Mouse (Mus musculus) embryo, embryonic 11.5 days (tissue): ENCODE results near the gene Ndufb7.
"Not testable (repeated sequence)": the region's sequence is repeated elsewhere in the genome, so short reads cannot be mapped to it uniquely, and the experiment has no call there.

ENCODE experiments used
- DNase-seq: peaks from one replicate; pipeline ENCODE4 v3.0.0-alpha.2; 2012; ENCODE audit warnings: low read depth, low spot score

Ndufb7 gene

DNA sequence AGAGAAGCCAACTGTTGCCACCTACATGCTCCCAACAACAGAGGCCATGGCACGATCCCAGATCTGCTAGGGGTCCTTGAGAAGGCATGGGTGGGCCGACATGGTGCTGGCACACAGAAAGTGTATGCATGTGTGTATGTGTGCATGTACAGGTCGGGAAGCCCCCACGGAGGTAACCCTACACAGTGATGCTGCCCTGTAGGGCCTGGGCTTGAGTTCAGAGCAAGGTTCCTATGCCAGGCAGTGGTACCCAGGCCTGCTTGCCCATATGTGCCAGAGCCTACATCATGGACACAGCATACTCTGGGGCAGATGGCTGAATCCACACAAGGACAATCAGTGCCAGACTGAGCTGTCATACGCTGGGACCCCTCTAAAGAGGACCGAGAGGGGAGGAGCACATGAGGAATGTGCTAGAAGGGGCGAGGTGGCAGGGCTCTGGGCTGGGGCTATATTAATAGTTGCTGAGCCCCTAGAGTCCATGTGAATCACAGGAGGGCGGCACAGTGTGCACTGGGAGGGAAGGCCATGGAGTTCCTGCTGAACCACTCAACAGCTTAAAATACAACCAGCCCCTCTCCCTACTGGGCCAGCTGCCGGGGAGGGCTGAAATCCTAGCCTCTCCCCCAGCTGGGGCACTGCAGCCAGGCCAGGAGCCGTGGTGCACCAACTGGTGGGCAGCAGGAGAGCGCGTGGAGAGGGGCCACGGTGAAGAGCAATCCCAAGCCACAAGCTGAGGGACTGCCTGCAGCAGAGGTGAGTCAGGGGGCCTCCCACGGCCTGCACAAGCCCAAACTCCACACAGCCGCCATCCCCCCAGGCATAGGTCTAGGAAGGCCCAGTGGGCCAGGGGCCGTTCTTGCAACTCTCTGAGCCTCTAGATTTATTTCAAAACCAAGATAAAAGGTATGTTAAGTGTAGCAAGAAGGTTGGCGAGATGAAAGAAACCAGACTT is 9.4 kb downstream of the Ndufb7 start:
- DNase-seq: no peak

DNA sequence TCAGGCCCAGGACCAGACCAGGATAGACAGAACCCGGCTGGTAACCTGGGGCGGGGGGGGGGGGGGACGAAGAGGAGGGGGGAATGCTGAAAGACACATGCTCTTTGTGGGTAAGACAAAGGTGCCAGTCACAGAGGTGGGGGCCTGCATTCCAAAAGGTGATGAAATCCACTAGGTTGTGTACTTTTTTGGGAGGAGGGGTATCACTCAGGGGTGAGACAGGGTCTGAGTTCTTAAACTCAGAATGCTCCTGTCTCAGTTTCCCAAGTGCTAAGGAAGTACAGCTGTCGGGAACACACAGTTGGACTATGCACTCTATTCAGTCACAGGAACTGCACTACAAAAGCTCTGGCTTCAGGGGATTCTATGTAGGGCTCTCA is 10.0 kb downstream of the Ndufb7 start:
- no peak for DNase-seq

DNA sequence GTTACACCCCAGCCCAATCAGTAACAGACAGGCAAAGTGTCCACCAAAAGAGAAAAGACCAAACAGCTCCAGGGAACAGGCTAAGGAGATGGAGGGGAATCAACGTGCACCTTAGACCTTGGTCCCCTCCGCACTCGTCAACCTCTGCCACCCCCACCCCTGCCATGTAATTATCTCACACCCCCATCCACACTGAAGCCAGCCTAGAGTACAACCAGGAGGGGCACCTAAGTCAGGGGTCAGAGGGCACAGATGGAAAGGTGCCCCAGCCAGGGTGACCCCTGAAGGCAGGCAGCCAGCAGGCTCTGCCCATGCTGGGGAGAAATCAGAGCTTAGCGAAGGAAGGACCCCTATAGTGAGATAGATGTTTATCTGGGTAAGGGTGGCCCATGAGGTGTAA is 10.4 kb downstream of the Ndufb7 start:
- DNase-seq: no peak

DNA sequence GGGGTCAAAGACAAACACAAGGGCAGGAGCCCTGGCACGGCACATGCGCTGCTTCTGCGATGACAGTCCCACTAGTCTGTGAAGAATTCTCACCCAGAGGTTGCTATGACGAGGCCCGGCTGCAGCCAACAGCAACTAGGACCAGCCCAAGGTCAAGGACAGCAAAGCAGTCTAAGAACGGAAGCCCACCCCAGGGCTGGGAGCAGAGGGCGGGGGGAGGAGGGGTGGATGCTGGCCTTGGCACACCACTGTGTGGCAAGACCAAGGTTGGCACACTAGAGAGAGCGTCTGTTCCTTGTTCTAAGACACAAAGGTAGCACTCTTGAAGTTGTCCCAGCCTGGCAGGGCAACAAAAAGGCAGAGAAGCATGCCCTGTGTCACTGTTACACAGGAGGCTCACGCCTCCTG is 10.9 kb downstream of the Ndufb7 start:
- DNase-seq: no peak

DNA sequence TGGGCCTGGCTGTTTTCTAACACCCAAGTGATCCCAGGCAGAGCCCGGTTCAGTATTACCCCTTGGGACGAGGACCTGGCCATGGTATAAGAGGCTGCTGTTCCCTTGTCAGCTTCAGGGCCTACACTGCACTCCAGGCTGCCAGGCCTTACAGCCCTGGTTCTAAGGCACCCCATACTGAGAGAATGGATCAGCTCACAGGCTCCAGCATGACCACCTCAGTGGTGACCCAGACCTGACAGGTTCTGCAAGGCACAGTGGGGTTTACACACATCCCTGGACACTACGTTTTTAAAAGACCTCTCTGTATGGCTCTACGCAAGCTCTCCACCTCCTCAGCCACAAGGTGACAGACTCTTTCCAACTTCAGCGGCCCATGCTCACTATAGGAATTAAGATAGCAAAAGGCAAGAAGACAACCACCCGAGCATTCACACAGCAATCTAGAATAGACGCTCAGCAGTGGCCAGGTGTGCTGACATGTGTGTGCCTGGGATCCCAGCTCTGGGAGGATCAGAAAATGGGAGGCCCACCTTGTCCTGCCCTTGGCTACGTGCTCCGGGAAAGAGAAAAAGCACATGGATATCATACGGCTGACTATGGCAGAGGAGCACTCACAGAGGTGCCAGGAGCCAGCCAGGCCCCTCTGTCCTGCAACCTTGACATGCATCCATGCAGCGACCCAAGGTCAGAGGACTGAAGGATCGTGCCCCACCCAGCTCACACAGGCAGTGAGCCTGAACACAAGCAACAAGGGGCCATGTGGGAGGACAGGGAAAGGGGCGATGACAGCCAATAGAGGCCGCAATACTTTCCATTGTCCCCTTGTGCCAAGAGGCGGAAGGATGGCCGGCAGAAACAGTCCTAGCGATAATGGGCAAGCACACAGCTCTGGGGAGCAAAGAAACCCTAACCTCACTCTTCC is 11.9 kb downstream of the Ndufb7 start:
- DNase-seq: no peak

DNA sequence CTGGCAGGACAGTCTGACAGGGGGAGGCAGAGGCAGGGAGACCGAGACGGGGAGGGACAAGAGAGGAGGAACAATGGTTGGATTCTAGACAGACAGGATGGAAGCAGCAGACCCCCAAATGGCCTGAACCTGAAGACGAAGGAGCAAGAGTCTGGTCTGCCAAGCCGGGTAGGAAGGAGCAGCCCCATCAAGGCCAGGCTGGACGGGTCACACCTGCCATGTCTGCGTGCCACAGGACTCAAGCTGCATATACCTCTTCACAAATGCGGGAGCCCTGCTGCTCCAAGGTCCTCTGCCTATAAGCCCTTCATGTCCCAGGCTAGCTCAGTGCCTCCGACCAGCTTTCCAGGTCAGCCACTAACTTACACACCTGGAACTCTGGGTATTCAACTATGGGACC is 13.2 kb downstream of the Ndufb7 start:
- no peak for DNase-seq

DNA sequence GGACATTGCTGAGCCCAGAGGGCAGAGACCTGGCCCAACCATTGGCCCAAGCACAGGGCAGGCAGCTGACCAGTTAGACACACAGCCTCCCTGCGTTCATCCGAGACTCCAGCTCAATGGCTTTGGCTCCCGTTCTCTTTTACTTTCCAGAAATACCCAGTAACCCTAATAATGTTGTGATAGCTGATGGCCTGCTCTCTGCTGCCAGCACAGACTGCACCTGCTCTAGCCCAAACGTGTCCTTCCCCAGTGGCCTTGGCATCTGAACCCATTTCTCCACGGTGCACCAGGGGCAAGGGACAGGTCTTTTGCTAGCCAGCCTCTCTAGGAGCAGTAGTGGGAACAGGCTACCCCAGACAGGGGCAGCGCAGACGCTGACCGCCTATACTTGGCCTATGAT is 14.4 kb downstream of the Ndufb7 start:
- DNase-seq: no peak

DNA sequence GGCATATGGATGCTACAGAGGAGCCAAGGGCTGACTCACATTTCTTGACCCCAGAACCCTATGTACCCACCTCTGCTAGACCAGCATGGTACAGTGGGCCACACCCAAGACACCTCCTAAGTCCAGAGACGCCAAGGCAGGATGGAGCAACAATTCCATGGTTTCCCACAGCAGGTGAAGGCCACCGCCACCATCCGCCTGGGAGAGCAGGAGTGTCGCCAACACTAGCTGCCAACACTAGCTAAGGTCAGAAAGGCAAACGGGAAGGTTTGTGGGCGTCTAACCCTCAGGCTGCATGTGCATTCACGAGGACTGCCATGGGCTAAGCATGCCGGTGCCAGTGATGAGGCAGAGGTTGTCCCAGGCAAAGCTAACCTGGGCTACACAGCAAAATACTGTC is 15.8 kb downstream of the Ndufb7 start:
- DNase-seq: no peak

DNA sequence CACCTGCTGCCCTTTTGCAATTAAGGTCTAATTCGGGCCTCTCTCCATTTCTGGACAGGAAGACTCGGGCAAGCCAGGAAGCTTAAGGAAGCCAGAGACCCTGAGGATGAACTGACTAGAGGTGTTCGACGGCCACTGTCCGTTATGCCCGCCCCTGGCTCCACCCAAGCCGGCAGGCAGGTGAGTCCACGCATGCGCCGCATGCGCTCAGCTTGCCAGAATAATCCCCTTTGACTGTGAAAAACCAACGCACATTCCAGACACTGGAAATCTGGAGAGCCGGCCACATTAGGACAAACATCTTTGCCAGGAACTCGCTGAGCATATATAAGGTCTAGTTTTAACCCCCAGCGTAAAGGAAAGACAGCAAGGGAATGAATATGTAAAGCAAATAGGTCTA is 16.8 kb downstream of the Ndufb7 start:
- DNase-seq: no peak

DNA sequence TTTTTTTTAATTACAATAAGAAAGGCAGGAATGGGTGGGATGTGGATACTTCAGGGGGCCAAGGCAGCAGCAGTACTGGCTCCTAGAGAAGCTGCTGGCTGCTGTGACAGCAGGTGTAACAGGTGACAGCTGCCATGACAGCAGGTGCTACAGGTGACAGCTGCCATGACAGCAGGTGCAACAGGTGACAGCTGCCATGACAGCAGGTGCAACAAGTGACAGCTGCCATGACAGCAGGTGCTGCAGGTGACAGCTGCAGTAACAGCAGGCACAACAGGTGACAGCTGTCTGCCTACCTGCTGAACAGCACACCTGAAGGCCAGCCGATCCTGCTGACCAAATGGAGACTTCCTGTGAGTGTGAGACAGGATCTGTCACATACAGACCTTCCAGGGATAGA is 18.3 kb downstream of the Ndufb7 start:
- no peak for DNase-seq

DNA sequence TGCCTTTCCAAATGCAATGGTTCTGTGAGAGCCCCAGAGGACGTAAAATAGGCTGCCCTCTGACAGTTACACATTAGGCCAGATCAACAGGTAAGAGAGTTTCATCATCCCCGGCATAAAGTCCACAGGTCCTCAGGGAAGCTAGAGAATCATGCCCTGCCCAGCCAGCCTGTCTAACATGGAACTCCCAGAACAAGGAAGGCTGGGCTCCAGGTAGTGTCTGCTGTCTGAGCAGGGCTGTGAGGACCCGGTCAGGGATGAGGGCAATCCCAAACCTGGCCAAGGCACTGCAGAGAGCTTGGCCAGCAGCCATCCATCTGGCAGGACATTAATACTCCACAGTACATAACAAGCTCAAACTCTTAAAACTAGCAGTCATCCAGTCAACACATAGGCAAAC is 18.9 kb downstream of the Ndufb7 start:
- no peak for DNase-seq

DNA sequence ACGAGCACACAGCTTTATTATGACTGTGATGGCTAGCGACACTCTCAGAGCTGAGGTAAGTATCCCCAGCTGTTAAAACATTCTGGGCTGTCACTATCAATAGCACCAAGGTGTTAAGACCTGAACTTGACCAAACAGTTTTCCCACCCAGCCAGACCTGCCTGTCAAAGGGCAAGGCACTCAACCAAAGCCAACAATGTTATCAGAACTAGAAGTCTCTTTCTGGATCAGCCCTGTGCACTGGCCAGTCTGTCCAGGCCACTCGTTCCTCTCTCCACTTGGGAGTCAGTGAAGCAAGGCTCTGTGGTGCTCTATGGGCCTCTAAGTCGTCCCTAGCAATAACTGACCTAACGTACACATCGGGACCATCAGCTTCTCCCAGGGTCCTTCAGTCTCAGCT is 21.2 kb downstream of the Ndufb7 start:
- DNase-seq: no peak

DNA sequence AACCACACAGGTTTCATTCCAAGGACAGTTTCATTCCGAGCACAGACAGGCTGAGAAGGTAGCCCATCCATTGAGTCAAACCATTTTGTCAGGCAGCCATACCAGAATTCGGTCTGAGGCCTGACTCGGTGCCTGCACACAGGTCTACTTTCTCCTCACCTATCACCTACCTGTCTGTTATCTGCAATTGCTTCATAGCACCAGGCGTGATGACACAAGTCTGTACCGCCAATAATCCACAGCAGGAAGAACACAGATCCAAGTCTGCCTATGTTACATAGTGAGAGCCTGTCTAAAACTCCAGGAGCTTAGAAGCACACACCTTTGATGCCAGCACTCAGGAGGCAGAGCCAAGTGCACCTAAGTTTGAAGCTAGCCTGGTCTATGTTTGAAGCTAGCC is 22.4 kb downstream of the Ndufb7 start:
- DNase-seq: no peak

DNA sequence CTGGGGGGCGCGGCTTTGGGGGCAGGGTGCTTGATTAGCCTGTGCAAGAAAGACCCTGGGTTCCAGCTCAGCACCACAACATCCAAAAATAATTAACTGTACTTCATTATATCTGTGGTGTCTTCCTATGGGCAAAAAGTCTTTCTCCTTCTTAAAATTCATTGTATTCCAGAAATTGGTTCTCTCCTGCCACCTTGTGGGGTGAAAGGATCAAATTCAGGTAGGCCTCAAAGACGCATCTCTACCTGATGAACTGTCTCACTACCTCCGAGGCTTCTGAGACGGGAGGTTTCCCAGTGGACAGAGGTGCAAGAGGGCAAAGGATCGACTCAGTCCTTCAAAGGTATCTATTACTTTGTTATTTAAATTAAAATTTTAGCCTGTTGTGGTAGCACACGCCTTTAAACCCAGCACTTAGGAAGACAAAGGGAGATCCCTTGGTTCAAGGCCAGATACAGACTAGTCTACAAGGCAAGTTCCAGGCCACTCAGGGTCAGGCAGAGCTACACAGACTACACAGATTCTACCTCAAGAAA is 24.1 kb downstream of the Ndufb7 start:
- no peak for DNase-seq

DNA sequence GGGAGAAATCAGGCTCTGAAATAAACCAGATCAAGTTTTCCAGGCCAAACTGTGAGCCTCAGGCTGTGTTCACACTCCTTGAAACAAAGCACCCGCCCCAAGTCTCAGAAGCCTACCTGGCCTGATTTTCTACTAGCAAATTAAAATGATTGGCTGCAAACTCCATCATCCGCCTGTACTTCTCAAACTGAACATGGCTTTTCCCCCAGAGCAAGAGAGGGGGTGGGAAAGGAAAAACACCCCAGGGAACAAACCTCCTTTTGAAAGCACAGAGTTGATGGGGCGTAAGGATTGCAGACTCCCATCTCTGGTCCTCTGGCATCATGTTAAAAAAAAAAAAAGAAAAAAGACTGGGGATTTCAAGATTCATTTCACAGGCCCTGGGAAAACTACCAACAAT is 26.2 kb downstream of the Ndufb7 start:
- no peak for DNase-seq

DNA sequence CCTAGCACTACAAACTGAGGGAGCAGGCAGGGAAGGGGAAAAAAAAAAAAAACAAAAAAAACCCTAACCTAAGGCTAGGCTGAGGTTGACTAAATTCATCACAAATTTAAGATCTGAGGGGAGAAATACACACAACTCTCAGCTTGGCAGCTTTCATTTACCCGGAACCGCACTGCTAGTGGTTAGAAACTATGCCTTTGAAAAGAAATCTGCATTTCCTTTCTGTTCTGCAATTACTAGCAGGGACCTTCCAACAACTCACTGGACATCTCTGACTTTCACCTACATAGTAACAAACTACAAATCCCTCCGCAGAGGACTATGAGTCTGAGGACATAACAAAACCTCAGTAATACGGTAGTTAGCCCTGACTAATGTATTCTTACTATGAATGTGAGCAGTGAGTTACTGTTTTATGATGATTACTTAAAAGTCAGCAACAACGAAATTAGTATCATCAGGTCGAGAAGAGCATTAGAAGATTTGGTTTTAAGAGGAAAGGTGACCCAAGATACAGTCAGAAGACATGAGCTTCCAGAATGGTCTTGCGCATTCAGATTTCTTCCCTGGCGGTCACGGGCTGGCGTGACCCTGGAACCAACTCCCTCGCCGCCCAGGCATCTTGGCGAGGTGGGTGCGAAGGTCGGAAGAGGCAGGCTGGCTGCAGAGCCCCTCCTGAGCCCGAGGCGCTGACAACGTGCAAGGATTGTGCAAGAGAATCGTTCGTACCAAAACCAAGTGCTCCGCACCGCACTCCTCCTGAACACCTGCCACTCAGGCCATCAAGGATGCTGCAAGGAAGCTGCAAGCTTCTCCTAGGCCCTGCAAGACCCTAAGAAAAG is 27.1 kb downstream of the Ndufb7 start:
- no peak for DNase-seq

DNA sequence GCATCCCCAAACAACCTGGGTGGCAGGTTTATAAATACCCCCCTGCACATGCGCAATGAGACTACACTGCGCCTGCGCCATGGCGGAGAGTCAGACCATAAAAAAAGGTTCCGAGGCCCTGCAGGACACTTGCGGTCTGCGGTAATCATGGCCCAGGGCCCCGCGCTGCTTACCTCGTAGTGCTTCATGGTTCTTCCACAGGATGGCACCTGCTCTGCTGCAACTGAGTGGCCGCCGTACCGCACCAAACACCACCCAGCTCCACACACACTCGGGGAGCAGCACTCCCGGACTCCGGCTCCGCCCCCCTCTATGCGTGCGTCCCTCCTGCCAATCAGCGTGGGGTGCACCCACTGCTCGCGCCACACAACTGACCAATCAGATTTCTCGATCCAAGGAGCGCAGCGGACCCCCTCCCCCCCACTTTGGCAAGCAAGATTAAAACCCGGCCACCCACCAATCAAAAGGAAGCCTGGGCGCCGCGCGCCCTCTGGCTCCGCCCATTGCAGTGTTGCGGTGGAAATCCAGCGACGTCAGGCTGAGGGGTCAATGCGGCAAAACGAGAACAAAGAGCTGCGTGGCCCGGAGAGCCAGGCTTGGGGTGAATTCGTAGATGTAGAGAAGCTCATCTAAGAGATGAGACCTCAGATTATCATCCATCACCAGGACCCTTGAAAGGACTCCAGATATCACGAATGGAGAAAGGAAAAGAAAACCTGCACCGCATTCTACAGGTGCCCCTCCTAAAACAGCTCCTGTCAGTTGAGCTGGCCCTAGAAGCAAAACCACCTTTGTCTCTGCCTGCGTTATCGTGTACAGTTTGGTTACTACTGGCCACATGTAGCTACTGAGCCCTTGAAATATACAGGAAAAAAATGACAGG is 27.9 kb downstream of the Ndufb7 start:
- DNase-seq: peak; percentile 95

DNA sequence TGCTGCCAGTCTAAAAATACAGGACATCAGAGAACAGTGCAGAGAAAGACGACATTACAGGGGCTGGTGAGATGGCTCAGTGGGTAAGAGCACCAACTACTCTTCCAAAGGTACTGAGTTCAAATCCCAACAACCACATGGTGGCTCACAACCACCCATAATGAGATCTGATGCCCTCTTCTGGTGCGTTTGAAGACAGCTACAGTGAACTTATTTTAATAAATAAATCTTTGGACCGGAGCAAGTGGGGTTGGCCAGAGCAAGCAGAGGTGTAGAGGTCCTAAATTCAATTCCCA is 28.5 kb downstream of the Ndufb7 start:
- DNase-seq: not testable (repeated sequence)

DNA sequence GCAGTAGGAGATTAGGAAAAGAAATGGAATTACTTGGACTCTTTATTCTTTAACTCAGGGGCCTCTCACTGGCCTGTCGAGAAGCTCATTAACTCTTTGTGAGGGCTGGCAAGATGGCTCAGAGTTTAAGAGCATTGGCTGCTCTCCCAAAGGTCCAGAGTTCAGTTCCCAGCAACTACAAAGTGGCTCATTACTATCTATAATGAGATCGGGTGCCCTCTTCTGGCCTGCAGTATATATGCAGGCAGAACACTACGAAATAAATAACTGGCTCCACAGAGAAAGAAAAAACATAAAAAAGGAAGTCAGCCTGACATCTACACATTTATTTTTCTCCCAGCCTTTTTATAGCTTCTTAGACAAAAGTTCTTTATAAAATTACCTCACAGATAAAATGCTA is 29.9 kb downstream of the Ndufb7 start:
- no peak for DNase-seq

DNA sequence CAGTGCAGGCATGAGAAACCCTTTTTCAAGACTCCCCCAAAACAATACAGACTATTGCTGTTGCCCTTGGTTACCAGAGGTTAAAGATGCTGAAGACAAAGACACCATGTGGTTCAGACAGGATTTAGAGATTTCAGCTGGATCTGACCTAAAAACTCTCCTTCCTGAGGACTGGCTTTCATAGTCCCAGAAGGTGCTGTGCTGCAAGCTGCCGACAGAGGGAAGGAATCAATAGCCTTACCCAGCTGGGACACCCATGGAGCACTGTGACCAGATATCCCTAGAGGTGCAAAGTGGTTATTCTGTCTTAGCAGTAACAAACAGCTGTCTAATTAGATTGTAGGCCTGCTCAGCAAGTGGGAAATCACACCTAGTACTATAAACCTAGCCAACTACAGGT is 31.7 kb downstream of the Ndufb7 start:
- DNase-seq: no peak

DNA sequence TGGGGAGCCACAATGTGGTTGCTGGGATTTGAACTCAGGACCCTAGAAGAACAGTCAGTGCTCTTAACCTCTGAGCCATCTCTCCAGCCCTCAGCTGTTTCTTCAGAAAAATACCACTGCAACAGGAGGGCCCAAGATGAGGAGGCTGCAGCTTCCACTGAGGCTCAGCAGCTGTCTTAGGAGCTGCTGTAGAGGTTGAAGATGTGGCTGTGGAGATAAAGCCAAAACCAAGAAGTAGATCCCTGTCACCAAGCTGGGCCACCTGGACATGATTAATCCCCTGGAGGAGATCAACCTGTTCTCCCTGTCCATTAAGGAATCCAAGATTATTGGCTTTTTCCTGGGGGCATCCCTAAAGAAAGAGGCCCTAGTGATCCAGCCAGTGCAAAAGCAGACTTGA is 33.3 kb downstream of the Ndufb7 start:
- no peak for DNase-seq
